Mouse (Mus musculus) liver, adult 2 months (tissue): Measurements from ENCODE around the gene Rab30. TPM values are rescaled to one million over a fixed set of nuclear protein-coding genes. Genes with fewer than 3 reads are reported as not detected.

Experiments used
- DNase-seq: peaks from one replicate; pipeline ENCODE4 v3.0.0-alpha.2; 2011; ENCODE audit warnings: low read depth, low spot score; ENCODE audit errors: extremely low read depth
- H3K27ac ChIP-seq: fragments of 200-500 bp; replicated peaks from 2 replicates; pipeline ENCODE4 v1.5.1; 2012; ENCODE audit warnings: low read depth, mild to moderate bottlenecking, control low read depth, inconsistent platforms, low read length; ENCODE audit not compliant: insufficient read depth
- H3K27me3 ChIP-seq: fragments of 200-500 bp; 2 replicates; pipeline ENCODE4 v1.6.1; 2012; ENCODE audit warnings: mild to moderate bottlenecking, moderate library complexity, low read length, inconsistent platforms; ENCODE audit not compliant: control insufficient read depth, insufficient read depth
- H3K36me3 ChIP-seq: fragments of 200-500 bp; 2 replicates; pipeline ENCODE4 v1.6.1; 2012; ENCODE audit warnings: low read length, inconsistent platforms; ENCODE audit not compliant: control insufficient read depth, insufficient read depth
- H3K4me1 ChIP-seq: fragments of 200-500 bp; 2 replicates; pipeline ENCODE4 v1.6.1; 2011; ENCODE audit warnings: low read length; ENCODE audit not compliant: control insufficient read depth, insufficient read depth
- H3K4me3 ChIP-seq: fragments of 200-500 bp; 2 replicates; pipeline ENCODE4 v1.5.1; 2011; ENCODE audit warnings: low read depth, mild to moderate bottlenecking, control low read depth, low read length, moderate library complexity; ENCODE audit not compliant: insufficient read depth
- H3K79me2 ChIP-seq: fragments of 200-500 bp; 2 replicates; pipeline ENCODE4 v1.6.1; 2012; ENCODE audit warnings: inconsistent platforms, mild to moderate bottlenecking, low read length, moderate library complexity; ENCODE audit not compliant: control insufficient read depth, insufficient read depth
- H3K9ac ChIP-seq: fragments of 200-500 bp; 2 replicates; pipeline ENCODE4 v1.6.1; 2012; ENCODE audit warnings: low read depth, mild to moderate bottlenecking, control low read depth, inconsistent platforms, low read length
- CTCF ChIP-seq: fragments of 200-500 bp; IDR thresholded peaks from 2 replicates; pipeline ENCODE4 v1.5.1; 2011; ENCODE audit warnings: low read depth, low read length, control low read depth
- POLR2A ChIP-seq: fragments of 200-500 bp; IDR thresholded peaks from 2 replicates; pipeline ENCODE4 v1.6.1; 2011; ENCODE audit warnings: low read length, control low read depth; ENCODE audit not compliant: insufficient read depth; ENCODE audit errors: extremely low read depth
- WGBS: fragments of 180-500 bp; shearing (Covaris S2); methylation state at CpG from one replicate; pipeline ENCODE4 v1.1.7; 2018; 5-methylcytosine and 5-hydroxymethylcytosine counted together
- polyA plus RNA-seq: library from polyadenylated mRNA; depleted of rRNA; stranded (reverse); fragments of >200 nt; gene quantifications from 2 replicates; pipeline ENCODE4 v1.2.3, GENCODE M21; 2012
- total RNA-seq: library from RNA; depleted of rRNA; stranded (reverse); fragments of >200 nt; gene quantifications from 2 replicates; pipeline ENCODE4 v1.2.3, GENCODE M21; 2014

Rab30 gene
- total and polyA plus RNA-seq, 2 experiments: 2.9 to 12.1 TPM

GRCm38 (mm10) chr7:92773006-92773405 is 31.6 kb downstream of the Rab30 start:
- DNase-seq: no peak
- WGBS: 88% methylated on average over 3 of the region's 3 CpGs
- no peaks in the 10 kb centered on the region for H3K27me3 ChIP-seq
- no peak for TF ChIP-seq POLR2A
- no peak for TF ChIP-seq CTCF
- peaks cover 5% of the 10 kb centered on the region for H3K4me1 ChIP-seq
- H3K4me3 ChIP-seq: no peak overlapping the region
- H3K79me2 ChIP-seq: no peaks in the 10 kb centered on the region
- H3K27ac ChIP-seq: no peak overlapping the region
- no peak overlapping the region for H3K9ac ChIP-seq
- H3K36me3 ChIP-seq: no peaks in the 10 kb centered on the region

DNA sequence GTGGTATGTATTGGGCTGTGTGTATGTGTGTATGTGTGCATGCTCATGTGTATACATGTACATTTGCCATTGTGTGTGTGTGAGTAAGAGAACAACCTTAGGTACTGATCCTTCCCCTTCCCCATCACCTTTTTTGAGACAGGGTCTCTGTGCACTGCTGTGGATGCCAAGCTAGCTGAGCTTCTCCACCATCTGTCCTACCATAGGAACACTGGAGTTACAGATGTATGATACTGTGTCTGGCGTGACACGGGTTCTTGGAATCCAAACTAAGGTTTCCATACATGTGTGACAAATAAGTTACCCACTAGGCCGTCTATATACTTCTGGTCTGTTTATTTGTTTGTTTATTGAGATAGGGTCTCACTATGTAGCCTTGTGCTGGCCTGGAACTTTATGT is 32.2 kb downstream of the Rab30 start:
- peaks cover 5% of the 10 kb centered on the region for H3K4me1 ChIP-seq
- DNase-seq: no peak
- no peaks in the 10 kb centered on the region for H3K27me3 ChIP-seq
- H3K9ac ChIP-seq: no peak overlapping the region
- TF ChIP-seq POLR2A (no peak), CTCF (no peak)
- WGBS: 98% methylated on average over 3 of the region's 3 CpGs
- H3K4me3 ChIP-seq: no peak overlapping the region
- no peaks in the 10 kb centered on the region for H3K36me3 ChIP-seq
- H3K27ac ChIP-seq: no peak overlapping the region
- H3K79me2 ChIP-seq: no peaks in the 10 kb centered on the region

GRCm38 (mm10) chr7:92774741-92775140 is 33.3 kb downstream of the Rab30 start:
- Histone ChIP-seq H3K9ac (no peak overlapping the region), H3K36me3 (no peaks in the 10 kb centered on the region), H3K27ac (no peak overlapping the region), H3K27me3 (no peaks in the 10 kb centered on the region), H3K79me2 (no peaks in the 10 kb centered on the region), H3K4me3 (no peak overlapping the region), H3K4me1 (no peaks in the 10 kb centered on the region)
- 90% methylated on average over 5 of the region's 5 CpGs for WGBS
- no peak for DNase-seq
- TF ChIP-seq POLR2A: no peak
- no peak for TF ChIP-seq CTCF

DNA sequence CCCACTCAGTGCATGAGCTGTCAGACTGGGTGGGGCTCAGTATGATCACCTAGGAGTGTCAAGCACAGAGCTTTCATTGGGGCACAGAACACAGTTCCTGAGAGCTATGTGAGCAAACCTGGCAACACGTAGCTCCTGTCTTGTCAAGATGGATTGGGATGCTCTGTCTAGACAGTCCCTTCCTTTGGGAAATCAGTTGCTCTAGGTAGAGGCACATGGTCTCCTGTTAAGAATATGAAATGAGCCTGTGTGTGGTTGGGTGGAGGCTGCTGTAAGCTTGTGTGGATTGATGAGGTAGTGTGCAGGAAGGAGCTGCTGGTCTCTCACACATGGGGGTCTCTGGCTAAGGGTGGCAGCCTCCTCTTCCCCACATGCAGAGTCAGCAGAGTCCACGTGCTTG is 34.3 kb downstream of the Rab30 start:
- Histone ChIP-seq H3K27ac (no peak overlapping the region), H3K9ac (no peak overlapping the region), H3K27me3 (no peaks in the 10 kb centered on the region), H3K79me2 (no peaks in the 10 kb centered on the region), H3K36me3 (no peaks in the 10 kb centered on the region), H3K4me3 (no peak overlapping the region), H3K4me1 (no peaks in the 10 kb centered on the region)
- DNase-seq: no peak
- WGBS: 90% methylated on average over 2 of the region's 2 CpGs
- TF ChIP-seq POLR2A: no peak
- no peak for TF ChIP-seq CTCF

- H3K27ac ChIP-seq: no peak overlapping the region
- whole genome bisulfite sequencing: 80% methylated on average over 4 of the region's 4 CpGs
These were observed 35.2 kb downstream of the Rab30 start for GRCm38 (mm10) chr7:92776647-92777046.

DNA sequence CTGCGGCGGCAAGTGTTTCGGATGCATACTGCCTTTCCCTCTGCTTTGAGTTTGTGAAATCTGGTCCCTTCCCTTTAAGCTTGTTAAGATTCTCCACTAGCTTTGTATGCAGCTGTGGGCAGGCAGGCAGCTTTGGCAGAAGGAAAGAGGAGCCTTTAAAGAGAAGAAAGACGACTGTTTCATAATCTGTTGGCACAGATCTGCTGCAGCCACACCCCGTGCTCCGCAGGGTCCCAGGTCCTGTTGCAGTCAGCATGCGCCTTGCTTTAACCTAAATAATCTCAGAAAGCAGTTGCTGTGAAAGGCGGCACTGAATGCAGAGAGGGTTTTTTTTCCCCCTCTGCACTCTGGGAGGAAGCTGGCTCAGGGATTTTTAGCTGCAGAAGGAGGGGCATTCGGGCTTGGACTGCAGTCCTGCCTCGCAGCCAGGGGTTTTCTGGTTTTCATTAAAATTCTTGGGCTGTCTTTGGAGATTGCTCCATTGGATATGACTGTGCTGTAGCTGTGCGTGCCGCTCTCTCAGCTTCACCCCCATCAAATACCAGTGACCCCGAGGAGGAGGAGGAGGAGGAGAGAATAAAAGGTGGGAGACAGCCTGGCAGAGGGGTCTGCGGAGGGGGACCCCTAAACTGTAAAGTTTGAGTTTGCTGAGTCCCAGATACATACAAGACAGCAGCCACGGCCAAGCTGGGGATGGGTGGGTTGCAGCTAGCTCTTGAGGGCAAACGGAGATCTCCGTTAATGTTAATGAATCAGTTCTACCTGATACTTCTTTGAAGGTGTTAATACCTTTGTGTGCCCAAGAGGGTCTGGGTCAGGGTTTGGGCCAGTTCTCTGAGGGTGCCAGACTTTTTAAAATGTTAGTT is 35.9 kb downstream of the Rab30 start:
- 61% methylated on average over 17 of the region's 17 CpGs for WGBS
- no peak overlapping the region for H3K27ac ChIP-seq

More at GRCm38 (mm10) chr7:92776647-92777046, 35.2 kb downstream of the Rab30 start:
- Histone ChIP-seq H3K9ac (no peak overlapping the region), H3K27me3 (no peaks in the 10 kb centered on the region), H3K4me3 (no peak overlapping the region), H3K4me1 (no peaks in the 10 kb centered on the region), H3K36me3 (no peaks in the 10 kb centered on the region), H3K79me2 (no peaks in the 10 kb centered on the region)
- no peak for TF ChIP-seq POLR2A
- TF ChIP-seq CTCF: no peak
- DNase-seq: no peak

More for the DNA sequence above, 35.9 kb downstream of the Rab30 start:
- H3K27me3 ChIP-seq: no peaks in the 10 kb centered on the region
- no peak for DNase-seq
- no peaks in the 10 kb centered on the region for H3K79me2 ChIP-seq
- H3K4me3 ChIP-seq: peak overlapping the region; percentile 14; the same call in 1 of the 2 replicates
- H3K4me1 ChIP-seq: no peaks in the 10 kb centered on the region
- H3K9ac ChIP-seq: no peak overlapping the region
- no peaks in the 10 kb centered on the region for H3K36me3 ChIP-seq
- TF ChIP-seq POLR2A (no peak), CTCF (no peak)
